Mouse (Mus musculus) central nervous system, embryonic 14 days (tissue): ENCODE results near the gene Mybph. TPM values are rescaled to one million over a fixed set of nuclear protein-coding genes. Genes with fewer than 3 reads are reported as not detected.

Source experiments
- polyA plus RNA-seq: library from polyadenylated mRNA; depleted of rRNA; stranded (reverse); fragments of >200 nt; gene quantifications from 2 replicates; pipeline ENCODE4 v1.2.3, GENCODE M21; 2012; rRNA removed

Mybph gene
- 0.20 and 14.9 TPM in 2 replicates for polyA plus RNA-seq

GRCm38 (mm10) chr1:134193126-134193525 is at the start of gene Mybph:
Gene Mybph, plus strand, starts transcription at chr1:134193448.

GRCm38 (mm10) chr1:134182025-134182424 is 11.2 kb upstream of the Mybph start, which contains the start of gene Chil1:
Gene Chil1, plus strand, starts transcription at chr1:134182176.

GRCm38 (mm10) chr1:134235391-134235921 is 42.2 kb downstream of the Mybph start, which contains the start of gene Adora1:
Gene Adora1, minus strand, starts transcription at chr1:134235431.

Other genes with a start within 250 kb of the Mybph start
- 8.1 and 14.9 TPM in 2 replicates for gene Fmod, start 156.2 kb upstream of the Mybph start, polyA plus RNA-seq
- gene Btg2, start 114.3 kb upstream of the Mybph start, polyA plus RNA-seq, result 38.3 and 60.7 TPM in 2 replicates
- gene Chit1, start 82.2 kb upstream of the Mybph start, polyA plus RNA-seq, result 0.16 and 0.20 TPM in 2 replicates
- gene Chil1, start 11.3 kb upstream of the Mybph start, polyA plus RNA-seq, result 2.0 and 4.0 TPM in 2 replicates
- gene Adora1, start 42.0 kb downstream of the Mybph start, polyA plus RNA-seq, result 9.8 and 11.2 TPM in 2 replicates
- gene Myog, start 96.5 kb downstream of the Mybph start, polyA plus RNA-seq, result 0.57 and 25.5 TPM in 2 replicates
- 22.9 and 30.5 TPM in 2 replicates for gene Ppfia4, start 139.5 kb downstream of the Mybph start, polyA plus RNA-seq
- 112 and 121 TPM in 2 replicates for gene Tmem183a, start 168.5 kb downstream of the Mybph start, polyA plus RNA-seq
- 0.04 TPM in 1 of 2 replicates, not detected in the other for gene 4933406M09Rik, start 192.5 kb downstream of the Mybph start, polyA plus RNA-seq
- 13.4 and 19.2 TPM in 2 replicates for gene Cyb5r1, start 212.1 kb downstream of the Mybph start, polyA plus RNA-seq
- 54.3 and 59.4 TPM in 2 replicates for gene Adipor1, start 221.9 kb downstream of the Mybph start, polyA plus RNA-seq